Mouse (Mus musculus) testis, postnatal 10 days (tissue): ENCODE measurements around the gene Plau.

ENCODE experiments used
- DNase-seq: peaks from one replicate; pipeline ENCODE4 v3.0.0; 2021; ENCODE audit warnings: low spot score

Gene Plau

GRCm38 (mm10) chr14:20806116-20806840 lies 30.2 kb upstream of the Plau start:
- no peak for DNase-seq

GRCm38 (mm10) chr14:20809349-20809748 lies 27.1 kb upstream of the Plau start:
- DNase-seq = no peak

GRCm38 (mm10) chr14:20809820-20810219 lies 26.6 kb upstream of the Plau start:
- DNase-seq = no peak

GRCm38 (mm10) chr14:20811236-20811635 lies 25.2 kb upstream of the Plau start:
- DNase-seq = no peak

- DNase-seq = no peak
Observed at GRCm38 (mm10) chr14:20811779-20812406, 24.6 kb upstream of the Plau start.

- DNase-seq = no peak
Observed at GRCm38 (mm10) chr14:20815448-20815847, 21.0 kb upstream of the Plau start.

GRCm38 (mm10) chr14:20824517-20824916 lies 11.9 kb upstream of the Plau start:
- DNase-seq = no peak

- DNase-seq = no peak
Observed at GRCm38 (mm10) chr14:20825516-20825915, 10.9 kb upstream of the Plau start.

- no peak for DNase-seq
Observed at GRCm38 (mm10) chr14:20827061-20827460, 9.4 kb upstream of the Plau start.

GRCm38 (mm10) chr14:20827491-20827890 lies 9.0 kb upstream of the Plau start:
- DNase-seq = no peak

- no peak for DNase-seq
Observed at GRCm38 (mm10) chr14:20828524-20828923, 7.9 kb upstream of the Plau start.

- DNase-seq = no peak
Observed at GRCm38 (mm10) chr14:20829523-20830366, 6.7 kb upstream of the Plau start.

DNA sequence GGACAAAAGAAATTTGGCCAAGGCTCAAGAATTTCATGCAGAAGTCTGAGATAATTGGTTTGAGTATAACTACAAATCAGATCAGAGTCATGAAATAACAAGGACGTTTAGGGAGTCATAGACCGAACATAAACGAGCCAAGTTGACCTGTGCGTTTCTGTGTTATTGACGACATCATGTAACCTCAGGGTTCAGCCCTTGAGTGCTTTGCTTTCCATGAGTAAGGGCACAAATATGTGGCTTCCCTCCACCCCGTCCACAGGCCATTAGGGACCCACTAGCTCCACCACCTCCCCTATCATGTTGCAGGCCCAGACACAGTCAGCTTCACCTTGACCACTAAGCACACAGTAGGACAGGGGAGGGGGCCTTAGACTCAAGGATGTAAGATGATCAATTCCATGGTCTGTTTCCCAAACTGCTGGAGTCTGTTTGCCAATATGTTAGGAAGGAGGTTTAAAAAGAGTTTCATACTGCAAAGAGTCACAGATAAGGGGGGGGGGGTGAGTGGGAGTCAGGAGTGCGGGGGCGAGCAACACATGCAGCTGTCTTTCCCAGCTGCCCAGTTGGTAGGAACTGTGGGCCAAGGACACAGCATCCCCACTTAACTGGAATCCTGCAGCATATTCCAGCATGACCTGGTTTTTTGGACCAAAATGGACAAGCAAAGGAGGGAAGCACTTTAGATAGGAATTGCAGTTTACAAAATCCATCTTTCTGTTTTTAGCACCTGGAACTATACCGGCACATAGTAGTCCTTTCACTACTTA lies 5.1 kb upstream of the Plau start:
- no peak for DNase-seq

- DNase-seq = no peak
Observed at GRCm38 (mm10) chr14:20831915-20832314, 4.5 kb upstream of the Plau start.

- DNase-seq = no peak
Observed at GRCm38 (mm10) chr14:20833525-20833924, 2.9 kb upstream of the Plau start.

DNA sequence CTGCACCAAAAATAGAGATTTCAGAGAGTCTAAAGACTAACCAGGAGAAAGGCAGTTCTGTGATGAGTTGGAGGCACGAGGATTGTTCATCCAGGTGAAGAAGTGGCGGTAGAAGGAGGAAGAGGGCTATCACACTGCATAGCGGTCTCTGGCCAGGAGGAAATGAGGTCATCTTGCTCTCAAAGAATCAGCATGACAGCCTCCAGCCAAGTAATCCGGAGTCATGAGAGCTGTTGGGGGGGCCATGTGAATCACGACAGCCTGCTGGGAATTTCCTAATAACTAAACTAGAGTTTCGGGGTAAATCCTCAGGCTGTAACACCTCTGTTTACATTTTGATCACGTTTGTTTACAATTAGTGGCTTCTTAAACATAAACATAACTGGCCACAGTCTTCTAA lies 2.3 kb upstream of the Plau start:
- DNase-seq = no peak

- no peak for DNase-seq
Observed at GRCm38 (mm10) chr14:20836905-20837376, 481 bp downstream of the Plau start.

GRCm38 (mm10) chr14:20837681-20838080 lies 1.2 kb downstream of the Plau start:
- DNase-seq = no peak

DNA sequence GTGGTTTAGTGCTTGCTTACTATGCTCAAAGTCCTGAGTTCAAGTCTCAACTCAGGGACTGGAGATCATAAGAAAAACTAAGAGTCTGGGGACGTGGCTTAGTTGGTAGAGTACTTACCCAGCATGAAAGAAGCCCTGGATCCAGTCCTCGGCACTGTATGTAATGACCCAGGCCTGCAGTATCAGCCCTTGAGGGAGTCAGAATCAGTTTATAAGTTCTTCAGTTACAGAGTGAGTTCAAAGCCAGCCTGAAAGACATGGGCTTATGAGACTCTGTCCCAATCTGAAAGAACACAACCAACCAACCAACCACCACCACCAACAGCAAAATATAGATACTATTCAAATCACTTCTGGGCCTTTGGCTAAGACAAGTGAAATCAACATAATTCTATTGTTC lies 5.1 kb downstream of the Plau start:
- no peak for DNase-seq

- no peak for DNase-seq
Observed at GRCm38 (mm10) chr14:20842629-20843028, 6.2 kb downstream of the Plau start.

GRCm38 (mm10) chr14:20844126-20844525 lies 7.7 kb downstream of the Plau start:
- no peak for DNase-seq
